Mouse (Mus musculus) frontal cortex, postnatal 25 days (tissue): Measurements from ENCODE around the gene Nlrc4.
"Not testable (repeated sequence)": the region's sequence is repeated elsewhere in the genome, so short reads cannot be mapped to it uniquely, and the experiment has no call there.

Source experiments
- DNase-seq, 2 experiments: peaks; one replicate each; pipeline ENCODE4 v3.0.0; 2022; ENCODE audit warnings: low spot score in 2 of 2

Nlrc4 gene

DNA sequence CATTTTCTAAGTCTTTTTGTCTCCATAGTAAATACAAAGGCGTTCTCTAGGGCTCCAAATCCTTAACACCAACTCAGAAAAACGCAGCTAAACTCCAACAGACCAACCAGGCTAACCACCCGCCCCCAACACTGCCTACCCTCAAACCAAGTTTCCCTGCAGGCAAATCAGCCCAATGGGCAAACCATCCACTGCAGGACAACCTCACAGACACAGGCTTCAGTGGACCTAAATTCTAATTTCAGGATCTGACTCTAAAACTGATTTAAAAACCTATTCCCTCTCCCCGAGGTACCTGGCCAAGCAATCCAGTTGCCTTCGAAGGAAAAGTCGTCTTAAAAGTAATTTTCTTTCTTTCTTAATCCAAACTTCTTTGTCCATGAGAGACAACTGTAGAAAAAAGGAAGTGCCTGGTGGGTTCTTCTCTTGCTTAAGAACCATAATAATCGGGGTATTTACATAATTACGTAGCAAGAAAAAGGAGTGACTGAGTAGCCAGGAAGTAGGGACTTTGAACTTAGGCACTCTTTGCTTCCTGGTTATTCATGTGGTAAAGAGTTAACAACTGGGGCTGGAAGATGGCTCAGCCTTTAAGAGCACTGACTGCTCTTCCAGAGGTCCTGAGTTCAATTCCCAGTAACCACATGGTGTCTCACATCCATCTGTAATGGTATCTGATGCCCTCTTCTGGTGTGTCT is at the start of gene Nlrc4:
TSS of gene Nlrc4 (minus strand) at position 432 of the 698 bp plus-strand sequence.
- DNase-seq: no peak

DNA sequence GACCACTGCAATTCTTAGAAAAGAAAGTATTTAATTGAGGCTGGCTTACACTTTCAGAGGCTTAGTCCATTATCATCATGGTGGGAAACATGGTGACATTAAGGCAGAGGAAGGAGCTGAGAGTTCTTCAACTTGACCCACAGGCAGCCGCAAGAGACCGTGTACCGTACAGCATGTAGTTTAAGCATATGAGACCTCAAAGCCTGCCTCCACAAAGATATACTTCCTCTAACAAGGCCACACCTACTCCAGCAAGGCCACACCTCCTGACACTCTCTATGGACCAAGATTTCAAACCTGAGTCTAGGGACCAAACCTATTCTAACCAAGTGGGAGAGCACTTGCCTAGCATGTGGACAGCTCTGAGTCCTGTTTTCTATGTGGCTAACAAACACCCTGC is 49.7 kb upstream of the Nlrc4 start:
- DNase-seq: no peak

DNA sequence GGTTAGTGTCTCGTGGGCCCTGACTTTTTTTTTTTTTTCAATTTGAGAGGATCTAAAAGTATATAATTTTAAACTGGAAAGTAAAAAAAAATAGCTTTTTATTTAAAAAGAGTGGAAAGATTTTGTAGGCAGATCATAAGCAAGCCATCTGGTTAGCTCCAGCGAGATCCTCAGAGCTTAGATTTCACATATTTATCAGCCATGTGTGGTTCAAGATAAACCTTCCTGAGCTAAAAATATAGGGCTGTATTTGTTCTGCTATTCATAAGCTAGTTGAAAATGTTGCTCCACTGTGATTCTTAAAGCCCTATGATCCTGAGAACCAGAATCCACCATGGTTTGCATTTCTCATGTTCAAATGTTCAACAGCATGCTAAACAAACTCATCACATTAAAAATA is 49.0 kb upstream of the Nlrc4 start:
- DNase-seq: no peak

DNA sequence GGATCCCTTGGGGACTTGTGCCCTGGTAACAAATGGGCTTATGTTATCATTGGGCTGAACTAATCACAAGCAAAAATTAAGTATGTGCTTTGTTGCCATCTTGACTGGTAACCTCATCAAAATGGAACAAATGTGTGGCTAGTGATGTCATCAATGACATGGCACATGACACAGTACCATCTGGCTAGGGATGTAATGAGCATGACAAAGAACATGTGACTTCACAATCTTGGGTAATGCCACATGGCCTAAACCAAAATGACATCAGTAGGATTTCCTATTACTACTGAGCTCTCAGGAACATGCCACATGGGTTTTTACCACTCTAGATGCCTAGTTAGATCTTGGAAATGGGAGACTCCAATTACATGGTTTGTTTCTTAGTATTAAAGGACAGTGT is 42.1 kb upstream of the Nlrc4 start:
- DNase-seq: no peak

DNA sequence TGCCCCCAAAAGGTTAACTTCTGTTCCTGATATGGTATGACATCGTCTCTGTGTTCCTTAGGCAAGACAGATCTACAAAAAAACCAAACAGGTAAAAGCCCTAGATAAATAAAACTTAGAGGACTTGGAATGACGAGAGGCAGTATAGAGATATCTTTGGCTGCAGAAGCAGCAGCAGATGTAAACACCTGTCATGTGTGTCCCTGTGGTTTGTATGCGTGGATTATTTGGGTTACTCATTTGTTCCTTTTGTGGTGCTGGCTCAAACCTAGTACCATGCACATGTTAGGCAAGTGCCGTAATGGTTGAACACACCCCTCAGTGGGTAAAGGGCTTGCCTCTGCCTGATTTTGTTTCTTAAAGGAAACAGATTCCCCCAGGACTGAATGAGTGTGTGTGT is 41.3 kb upstream of the Nlrc4 start:
- no peak for DNase-seq

DNA sequence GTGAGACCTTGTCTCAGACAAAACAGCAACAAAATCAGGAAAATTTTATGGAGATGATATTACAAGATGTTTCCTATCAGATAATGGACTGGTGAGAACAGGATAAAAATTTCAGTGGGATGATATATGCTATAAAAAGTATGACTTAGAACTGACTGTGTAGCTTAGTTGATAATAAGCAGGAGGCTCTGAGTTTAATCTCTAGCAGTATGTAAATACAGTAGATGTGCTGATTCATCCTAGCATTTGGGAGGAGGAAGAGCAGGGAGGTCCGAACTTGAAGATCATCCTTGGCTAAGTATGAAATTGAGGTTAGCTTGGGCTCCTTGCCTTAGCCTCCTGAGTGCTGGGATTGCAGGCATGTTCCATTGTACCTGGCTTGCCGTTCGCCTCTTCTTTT is 32.6 kb upstream of the Nlrc4 start:
- no peak for DNase-seq

DNA sequence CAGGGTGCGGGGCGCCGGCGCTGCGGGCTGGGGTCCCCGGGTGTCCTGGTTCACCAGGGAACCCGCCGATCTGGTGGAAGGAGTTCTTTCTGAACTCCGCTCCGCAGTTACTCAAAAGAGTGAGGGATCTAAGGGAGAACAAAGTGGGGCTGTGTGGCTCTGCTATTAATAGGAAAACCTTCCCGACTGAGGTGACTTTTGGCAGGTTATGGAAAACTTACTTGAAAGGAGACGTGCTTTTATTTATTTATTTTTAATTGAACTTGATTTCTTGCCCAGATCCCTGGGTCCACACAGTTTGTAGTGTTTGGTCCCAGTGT is 30.9 kb upstream of the Nlrc4 start:
- DNase-seq: no peak

DNA sequence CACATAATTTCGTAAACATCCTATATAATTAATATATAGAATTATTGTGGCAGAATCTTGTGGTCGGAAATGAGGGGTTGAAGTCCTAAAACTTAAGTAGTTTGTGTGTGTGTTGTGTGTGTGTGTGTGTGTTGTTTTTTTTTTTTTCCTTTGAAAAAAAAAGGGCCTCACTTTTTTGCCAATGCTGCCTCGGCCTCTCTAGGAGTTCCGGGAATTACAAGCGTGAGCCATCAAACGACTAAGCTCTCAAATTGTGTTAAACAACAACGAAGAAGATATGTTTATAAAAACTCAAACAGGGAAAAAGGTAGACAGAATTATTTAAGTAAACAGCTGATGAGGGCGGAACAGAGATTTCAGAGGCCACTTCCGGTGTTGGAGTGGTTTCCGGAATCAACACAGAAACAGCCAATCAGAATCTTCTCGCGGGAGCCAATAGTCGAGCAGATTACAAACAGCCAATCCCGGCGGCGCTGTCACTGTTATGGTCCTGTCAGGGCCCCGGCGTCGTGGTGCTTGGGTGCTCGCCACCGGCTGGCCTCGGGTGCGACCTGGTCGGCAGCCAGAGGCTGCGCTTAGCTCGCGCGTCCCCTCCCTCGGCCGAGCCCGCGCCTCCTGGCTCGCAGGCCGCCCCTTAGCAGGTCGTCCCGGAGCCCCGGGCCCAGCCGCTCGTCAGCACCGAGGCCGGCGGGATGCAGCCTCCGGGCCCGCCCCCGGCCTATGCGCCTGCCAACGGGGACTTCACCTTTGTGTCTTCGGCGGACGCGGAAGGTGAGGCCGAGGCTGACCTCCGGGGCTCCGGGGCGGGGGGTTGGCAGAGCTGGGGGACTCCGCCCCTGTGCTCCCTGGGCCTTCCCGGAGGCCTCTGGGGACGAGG is 30.3 kb upstream of the Nlrc4 start, which contains the start of gene Yipf4:
TSS of gene Yipf4 (plus strand) at position 470 of the 877 bp plus-strand sequence.
- DNase-seq: peak; percentile 99

DNA sequence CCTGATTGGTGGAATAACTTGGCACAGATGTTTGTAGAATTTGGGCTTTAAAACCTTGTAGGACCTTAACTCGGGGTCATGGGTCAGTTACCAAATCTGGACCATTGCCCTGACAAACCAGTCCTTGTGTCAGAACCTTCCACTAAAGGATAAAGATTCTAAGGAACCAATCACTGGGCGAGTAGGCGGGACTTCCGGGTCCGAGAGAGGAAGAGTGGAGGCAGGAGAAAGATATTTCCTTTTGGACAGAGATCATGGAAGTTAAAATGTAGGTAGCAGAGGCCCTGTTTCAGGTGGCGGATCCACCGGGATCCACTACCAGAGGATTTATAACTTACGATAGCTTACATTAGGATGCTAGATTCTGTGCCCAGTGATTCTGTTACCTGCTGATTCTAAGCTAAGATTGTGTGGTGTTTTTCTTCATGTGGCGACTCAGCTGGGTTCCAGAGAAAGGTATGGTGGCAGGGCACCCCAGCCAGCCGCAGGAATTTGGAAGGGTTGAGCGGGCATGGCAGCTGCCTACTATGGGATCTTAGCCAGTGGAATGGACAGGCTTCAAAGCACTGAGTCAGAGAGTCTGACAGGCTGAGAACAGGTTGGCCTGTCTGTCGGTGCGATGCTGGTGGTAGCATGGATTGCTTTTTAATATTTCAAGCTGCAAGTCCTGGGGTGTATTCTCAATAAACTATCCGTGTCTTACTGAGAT is 21.6 kb upstream of the Nlrc4 start:
- no peak for DNase-seq

DNA sequence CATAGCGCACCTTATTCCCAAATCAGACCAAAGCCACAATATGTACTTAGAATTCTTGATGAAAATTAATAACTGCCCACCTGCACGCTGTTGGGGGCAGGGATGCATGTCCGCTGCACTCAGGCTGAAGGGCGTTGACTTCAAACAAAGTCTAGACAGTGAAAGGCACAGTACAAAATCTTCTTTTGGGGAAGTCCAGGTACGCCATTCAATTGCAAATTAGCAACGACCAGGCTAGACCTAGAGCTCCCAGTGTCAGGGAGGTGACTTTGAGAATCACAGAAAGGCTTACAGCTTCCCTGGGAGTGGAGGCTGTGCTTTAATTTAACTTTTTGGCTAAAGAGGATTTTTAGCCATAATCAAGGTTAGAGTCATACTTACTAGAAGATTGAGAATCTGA is 11.2 kb upstream of the Nlrc4 start:
- not testable (repeated sequence) for DNase-seq

DNA sequence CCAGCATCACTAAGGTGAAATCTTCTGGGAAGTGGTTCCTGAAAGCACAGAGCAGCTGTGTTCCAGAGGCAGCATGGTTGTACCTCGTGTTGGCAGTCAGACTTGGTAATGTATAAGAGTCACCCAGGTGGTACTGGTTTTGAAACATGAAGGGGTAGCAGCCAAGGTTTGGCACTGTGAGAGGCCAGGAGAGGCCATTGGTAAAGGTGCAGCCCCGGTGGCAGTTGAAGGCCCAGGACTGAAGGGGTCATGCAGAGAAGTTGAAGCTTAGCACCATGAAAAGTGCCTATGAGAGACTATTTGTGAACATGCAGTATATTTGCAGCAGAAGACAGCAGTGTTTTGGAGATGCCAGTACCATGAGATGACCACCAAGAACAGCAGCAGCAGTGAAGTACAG is 9.0 kb upstream of the Nlrc4 start:
- not testable (repeated sequence) for DNase-seq

DNA sequence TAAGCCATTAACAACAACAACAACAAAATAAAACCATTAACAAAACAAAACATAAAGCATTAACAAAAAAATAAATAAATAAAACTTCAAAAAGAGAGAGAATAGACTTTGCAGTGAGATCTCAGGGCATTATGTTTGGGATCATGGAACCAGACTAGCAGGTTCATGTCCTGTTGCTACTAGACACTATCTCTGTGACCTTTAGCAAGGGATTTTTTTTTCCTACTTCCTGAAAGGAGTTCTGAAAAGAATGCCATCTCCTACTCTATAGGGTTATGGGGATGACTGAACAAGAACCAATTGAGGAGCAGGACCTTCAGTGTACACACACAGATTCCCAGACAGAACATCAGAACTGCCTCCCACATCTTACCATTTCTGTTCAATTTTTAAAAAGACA is 4.6 kb upstream of the Nlrc4 start:
- DNase-seq: no peak

DNA sequence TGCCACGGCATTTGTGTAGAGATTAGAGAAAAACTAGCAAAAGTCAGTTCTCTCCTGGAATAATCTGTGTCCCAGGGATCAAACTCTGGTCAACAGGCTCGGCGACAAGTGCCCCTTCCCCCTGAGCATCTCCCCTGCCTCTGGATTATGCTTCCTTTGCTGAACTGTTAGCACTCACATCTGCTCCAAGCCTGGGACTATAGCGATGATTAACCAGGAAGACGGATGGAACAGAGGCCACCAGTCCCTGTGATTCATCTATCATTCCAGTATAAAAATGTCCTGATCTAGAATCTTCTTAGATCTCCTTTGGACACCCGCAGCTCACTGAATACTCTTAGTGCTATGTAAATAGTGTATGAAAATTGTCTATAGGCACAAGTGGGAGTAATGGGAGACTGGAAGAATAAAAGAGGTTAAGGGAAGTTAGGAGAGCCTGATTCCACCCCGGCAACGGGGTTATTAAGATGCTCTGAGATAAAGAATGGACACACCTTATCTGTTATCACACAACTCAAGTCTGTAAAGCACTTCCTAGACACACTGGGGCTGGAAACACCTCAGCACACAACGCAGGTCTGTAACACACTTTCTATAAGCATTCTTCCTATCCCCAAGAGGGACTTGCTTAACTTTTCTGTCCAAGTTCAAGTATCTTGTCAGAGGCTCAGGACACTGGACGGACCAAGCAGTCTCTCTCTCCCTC is 817 bp downstream of the Nlrc4 start:
- no peak for DNase-seq

DNA sequence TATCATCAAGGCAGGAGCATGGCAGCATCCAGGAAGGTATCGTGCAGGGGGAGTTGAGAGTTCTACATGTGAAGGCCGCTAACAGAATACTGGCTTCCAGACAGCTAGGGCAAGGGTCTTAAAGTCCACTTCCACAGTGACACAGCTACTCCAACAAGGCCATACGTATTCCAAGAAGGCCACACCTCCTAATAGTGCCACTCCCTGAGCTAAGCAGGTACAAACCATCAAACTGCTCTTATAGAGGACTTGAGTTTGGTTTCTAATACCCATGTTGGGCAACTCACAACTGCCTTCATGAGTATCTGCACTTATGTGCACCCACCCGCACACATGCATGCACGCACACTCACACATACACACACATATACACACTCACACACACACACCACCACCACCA is 2.1 kb downstream of the Nlrc4 start:
- no peak for DNase-seq

DNA sequence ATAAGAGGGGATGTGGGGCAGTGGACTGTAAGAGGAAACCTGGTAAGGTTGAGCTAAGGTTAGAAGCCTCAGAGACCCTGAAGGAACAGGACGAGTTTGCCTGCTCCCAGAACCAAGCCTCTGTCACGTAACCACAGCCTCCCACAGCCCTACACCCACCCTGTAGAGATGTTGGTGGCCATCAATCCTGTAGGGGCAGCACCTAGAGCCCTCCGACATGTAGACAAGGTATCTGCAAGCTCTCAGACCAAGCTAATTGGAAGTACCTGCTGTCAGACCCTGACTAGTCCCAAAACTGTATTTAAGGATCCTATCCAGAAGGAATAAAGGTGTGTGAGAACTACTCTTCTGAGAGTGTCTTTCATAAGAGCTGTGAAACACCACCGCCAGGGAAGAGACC is 3.5 kb downstream of the Nlrc4 start:
- no peak for DNase-seq

DNA sequence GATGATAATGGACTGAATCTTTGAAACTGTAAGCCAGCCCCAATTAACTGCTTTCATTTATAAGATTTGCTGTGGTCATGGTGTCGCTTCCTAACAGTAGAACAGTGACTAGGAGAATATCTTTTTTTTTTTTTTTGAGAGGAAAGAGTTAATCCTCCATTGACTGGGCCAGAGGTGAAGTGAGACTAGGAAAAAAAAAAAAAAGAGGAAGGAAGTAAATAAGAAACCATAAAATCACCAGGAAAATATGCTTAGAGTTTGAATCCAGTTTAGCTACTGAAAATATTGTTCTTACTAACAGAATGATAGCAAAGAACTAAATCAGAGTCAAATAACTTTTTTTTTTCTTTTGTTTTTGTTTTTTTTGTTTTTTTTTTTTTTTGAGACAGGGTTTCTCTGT is 4.3 kb downstream of the Nlrc4 start:
- no peak for DNase-seq

DNA sequence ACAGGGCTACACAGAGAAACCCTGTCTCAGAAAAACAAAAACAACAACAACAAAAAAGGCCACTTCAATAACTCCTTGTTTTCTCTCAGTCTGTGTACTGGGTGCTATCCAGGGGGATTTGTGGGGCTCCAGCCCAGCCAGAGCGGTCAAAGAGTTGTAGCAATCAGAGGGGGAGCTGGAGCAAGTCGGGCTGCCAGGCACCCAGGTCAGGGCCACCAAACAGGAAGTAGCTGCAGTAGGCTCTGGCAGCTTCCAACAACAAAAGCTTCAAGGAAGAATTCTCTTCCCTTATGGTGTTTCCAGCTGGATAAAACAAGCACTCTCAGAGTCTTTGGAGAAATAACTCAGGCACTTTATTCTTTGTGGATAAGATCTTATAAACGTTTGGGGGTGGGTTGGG is 5.0 kb downstream of the Nlrc4 start:
- DNase-seq: no peak

DNA sequence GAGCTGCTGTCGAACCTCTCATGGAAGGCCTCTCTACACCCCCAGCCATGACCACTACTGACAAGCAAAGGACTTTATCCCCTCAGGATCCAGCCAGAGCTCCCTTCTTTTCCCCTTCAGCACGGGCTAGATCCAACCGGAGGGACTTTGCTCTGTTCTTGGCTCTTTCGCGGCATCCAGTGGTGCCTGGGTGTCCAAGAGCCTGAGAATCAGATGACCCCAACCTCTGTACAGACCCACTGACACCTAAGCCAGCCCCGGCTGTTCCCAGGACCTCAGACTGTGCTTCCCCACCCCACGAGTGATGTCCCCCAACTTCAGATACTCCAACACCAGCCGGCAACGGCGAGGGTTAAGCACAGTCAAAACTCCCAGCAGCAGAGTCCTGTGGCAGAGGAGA is 9.2 kb downstream of the Nlrc4 start:
- no peak for DNase-seq

DNA sequence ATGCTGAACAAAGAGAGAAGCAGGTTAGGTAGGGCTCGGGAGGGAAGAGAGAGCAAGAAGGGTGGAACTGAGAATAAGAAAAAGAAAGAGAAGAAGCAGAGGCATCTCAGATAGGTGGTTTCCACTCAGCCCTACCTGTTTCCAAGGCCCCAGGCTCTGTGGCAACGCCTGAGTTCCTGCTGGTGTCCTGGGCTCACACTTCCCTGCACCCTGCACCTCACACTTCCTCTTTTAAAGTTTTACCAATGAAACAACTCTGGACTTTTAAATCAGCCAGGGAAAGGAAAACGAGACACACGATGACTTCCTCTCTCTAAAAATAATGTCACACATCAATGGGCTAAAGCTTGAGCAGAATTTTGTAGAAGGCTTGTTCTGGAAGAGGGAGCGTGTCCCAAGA is 18.5 kb downstream of the Nlrc4 start:
- DNase-seq: no peak

DNA sequence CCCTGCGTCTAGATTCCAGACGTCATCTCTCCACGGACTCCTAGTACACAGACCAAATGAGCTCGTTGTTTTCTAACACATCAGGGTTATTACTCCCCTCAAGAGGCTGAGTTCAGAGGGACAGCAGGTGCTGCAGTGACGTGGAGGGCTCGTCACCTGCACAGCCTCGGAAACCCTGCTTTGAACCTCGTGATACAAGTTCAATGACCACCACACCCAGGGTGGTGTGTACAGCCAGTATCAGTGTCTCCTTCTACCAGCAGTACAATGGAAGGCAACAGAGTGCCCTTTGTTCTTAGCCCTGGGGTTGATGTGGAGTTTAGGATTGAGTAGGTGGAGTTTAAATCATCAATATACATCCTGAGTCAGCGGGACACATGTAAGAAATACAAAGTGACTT is 21.2 kb downstream of the Nlrc4 start:
- no peak for DNase-seq

DNA sequence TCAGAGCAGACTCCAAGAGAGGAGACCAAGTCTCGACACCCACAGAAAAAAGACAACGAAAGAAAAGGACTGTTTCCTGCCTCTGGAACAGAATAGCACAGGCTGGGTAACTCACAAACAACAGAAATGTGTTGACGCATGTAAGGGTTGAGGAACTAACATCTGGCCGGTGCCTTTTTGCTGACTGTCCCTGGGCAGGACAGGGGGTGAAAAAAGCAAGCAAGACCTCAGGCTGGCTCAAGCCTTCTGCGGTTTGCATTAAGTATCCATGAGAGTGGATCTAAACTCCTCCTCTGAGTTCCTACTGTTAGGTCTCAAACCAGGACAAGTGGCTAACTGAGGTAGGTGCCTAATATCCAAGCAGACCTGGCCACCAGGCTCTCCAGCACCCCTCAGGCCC is 26.3 kb downstream of the Nlrc4 start:
- no peak for DNase-seq

DNA sequence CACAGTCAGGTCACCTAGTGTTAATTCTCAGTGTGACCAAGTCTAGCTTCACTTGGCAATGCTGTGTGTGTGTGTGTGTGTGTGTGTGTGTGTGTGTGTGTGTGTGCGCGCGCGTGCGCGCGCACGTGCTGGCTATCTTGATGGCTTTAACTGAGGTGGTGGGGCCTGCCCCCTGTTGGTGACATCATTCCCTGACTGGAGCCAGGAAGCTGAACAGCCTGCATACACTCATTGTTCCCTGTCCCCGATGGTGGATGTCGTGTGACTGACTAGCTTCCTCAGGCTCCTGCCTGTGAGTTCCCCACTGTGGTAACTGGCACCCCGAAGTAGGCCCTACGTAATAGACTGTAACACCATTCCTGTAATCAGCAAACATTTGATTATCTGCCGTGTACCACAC is 27.5 kb downstream of the Nlrc4 start:
- DNase-seq: no peak
